Mouse (Mus musculus): ENCODE results near the gene Uxs1. TPM values are rescaled to one million over a fixed set of nuclear protein-coding genes. Genes with fewer than 3 reads are reported as not detected.

Uxs1 gene
- polyA plus RNA-seq, 1 experiment = 11.4 TPM

DNA sequence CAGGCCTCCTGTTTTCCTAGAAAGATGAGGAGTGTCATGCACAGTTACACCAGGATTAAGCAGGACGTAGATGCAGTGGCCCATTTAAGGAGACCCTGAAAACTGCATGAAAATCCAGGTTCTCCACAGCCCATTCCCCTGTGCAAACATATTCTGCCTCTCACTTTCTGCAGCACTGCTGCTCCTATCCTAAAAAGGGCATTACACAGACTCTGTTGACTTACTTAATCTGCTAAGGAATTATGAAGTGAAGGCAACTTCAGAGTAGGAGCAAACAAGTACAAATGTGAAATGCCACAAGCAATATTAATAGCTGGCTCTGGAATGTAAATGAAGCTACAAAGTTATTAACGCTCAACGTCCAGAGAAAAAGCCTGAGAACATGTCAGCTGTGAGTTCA lies 45.9 kb downstream of the Uxs1 start:
- Histone ChIP-seq H3K4me3 (replicated peaks; ENCODE audit: extremely low read depth, low read depth, low read length) (no peak overlapping the region), H3K4me1 (ENCODE audit: control insufficient read depth, insufficient read depth, low read length) (no peaks in the 10 kb centered on the region)
- no peak for TF ChIP-seq CTCF (IDR thresholded peaks at IDR 0.05; ENCODE audit: insufficient read depth, low read length)
- WGBS = 67% methylated on average over 3 of the region's 3 CpGs
- DNase-seq = no peak

DNA sequence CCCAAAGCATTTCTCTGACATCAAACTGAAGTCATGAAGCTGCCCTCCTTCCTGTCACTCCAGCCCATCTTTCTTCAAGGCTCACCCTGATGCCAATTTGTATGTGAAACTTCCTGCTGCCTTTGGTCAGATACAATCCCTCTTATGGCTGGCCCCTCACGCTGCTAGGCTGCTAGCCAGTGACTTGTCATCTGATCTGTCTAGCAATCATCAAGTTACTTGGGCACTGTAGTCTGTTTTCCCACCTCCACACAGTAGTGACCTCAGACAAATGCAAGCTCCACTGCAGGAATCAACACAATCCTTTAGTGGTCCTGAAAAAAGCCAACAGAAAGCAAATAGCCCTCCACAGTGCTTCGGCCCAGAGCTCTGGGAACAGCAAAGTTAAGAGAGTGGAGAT lies 46.4 kb downstream of the Uxs1 start:
- 60% methylated on average over 2 of the region's 2 CpGs for WGBS
- H3K4me1 ChIP-seq (ENCODE audit: control insufficient read depth, insufficient read depth, low read length) = no peaks in the 10 kb centered on the region
- no peak for DNase-seq
- TF ChIP-seq CTCF (IDR thresholded peaks at IDR 0.05; ENCODE audit: insufficient read depth, low read length) (no peak), POLR2A (IDR thresholded peaks at IDR 0.05; ENCODE audit: borderline replicate concordance, extremely low read depth, low read depth, low read length) (no peak)
- H3K4me3 ChIP-seq (replicated peaks; ENCODE audit: extremely low read depth, low read depth, low read length) = no peak overlapping the region

DNA sequence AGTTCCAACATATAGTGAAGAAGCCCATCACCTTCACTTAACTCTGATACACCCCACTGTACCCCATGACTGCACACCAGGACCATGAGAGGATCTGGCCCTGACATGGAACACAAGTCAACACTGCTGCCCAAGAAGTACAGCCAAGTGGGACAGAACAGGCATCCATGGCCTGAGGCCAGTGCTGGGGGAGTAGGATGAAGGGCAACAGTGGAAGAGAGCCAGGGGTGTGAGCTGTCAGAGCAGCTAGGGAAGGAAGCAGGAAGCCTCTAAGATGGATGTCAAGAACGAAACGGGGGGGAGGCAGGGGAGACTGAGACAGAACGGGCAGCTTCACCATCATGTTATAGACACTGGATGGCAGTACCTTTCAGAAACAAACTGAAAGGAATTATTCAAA lies 51.5 kb downstream of the Uxs1 start:
- H3K4me1 ChIP-seq (ENCODE audit: control insufficient read depth, insufficient read depth, low read length) = no peaks in the 10 kb centered on the region
- 47% methylated on average over 3 of the region's 3 CpGs for WGBS
- H3K4me3 ChIP-seq (replicated peaks; ENCODE audit: extremely low read depth, low read depth, low read length) = no peak overlapping the region
- DNase-seq = no peak
- no peak for TF ChIP-seq CTCF (IDR thresholded peaks at IDR 0.05; ENCODE audit: insufficient read depth, low read length)
- no peak for TF ChIP-seq POLR2A (IDR thresholded peaks at IDR 0.05; ENCODE audit: borderline replicate concordance, extremely low read depth, low read depth, low read length)

DNA sequence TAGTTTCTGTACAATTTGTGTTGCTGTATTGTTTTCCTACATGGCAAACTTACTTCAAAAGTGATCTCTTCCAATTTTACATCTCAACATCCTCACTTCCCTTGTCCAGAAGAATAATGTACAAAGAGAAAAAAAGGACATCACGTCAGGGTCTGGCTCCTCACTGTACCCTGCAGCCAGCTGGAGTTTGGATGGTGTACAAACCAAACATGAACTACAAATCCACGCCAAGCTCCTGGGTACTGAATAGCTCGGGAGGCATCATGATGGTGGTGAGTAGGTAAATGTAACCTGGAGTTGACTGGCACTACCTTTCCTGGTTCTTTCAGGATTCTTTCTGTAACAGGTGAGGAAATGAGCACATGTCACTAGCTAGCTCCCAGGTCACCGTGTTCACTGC lies 53.5 kb downstream of the Uxs1 start:
- 91% methylated on average over 4 of the region's 4 CpGs for WGBS
- no peak for TF ChIP-seq POLR2A (IDR thresholded peaks at IDR 0.05; ENCODE audit: borderline replicate concordance, extremely low read depth, low read depth, low read length)
- TF ChIP-seq CTCF (IDR thresholded peaks at IDR 0.05; ENCODE audit: insufficient read depth, low read length) = no peak
- no peak overlapping the region for H3K4me3 ChIP-seq (replicated peaks; ENCODE audit: extremely low read depth, low read depth, low read length)
- H3K4me1 ChIP-seq (ENCODE audit: control insufficient read depth, insufficient read depth, low read length) = no peaks in the 10 kb centered on the region
- no peak for DNase-seq

DNA sequence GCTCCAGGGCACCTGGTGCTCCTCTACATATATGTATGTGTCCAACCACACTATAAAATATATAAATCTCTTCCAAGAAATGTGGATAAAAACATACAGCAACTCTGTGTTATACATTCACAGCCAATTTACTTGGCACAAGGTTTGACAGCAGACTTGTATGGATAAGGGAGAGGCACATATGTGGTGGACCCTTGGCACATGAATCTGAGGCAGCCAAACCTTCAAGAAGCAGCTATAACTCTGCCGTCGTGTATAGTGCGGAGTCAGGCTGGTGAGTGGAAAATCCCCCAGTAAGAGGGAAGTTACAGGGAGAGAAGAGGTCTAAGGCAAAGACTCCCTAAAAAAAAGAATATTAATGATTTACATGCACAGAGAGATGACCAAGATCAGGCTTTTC lies 54.9 kb downstream of the Uxs1 start:
- 94% methylated on average over 3 of the region's 3 CpGs for WGBS
- TF ChIP-seq POLR2A (IDR thresholded peaks at IDR 0.05; ENCODE audit: borderline replicate concordance, extremely low read depth, low read depth, low read length) (no peak), CTCF (IDR thresholded peaks at IDR 0.05; ENCODE audit: insufficient read depth, low read length) (no peak)
- Histone ChIP-seq H3K4me1 (ENCODE audit: control insufficient read depth, insufficient read depth, low read length) (no peaks in the 10 kb centered on the region), H3K4me3 (replicated peaks; ENCODE audit: extremely low read depth, low read depth, low read length) (no peak overlapping the region)
- DNase-seq = no peak

DNA sequence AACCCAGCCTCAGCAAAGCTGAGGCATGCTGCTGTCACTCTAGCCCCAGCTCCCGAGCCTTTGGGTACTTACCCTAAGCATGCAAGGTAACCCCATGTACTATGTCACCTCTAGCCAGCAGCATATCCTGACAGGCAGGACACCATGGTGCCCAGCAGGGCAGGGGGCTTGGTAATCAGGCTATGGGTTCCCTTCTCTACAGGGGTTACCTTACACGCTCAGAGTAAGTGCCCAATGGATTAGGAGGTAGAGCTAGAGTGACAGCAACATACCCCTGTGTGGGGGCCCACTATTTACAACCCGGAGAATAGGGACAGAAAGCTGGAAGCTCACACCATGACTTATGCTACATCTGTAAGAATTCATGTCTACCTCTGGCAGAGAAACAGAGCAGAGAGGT lies 57.6 kb downstream of the Uxs1 start:
- H3K4me3 ChIP-seq (replicated peaks; ENCODE audit: extremely low read depth, low read depth, low read length) = no peak overlapping the region
- no peaks in the 10 kb centered on the region for H3K4me1 ChIP-seq (ENCODE audit: control insufficient read depth, insufficient read depth, low read length)
- DNase-seq = no peak
- WGBS = 95% methylated on average over 3 of the region's 3 CpGs
- no peak for TF ChIP-seq CTCF (IDR thresholded peaks at IDR 0.05; ENCODE audit: insufficient read depth, low read length)
- no peak for TF ChIP-seq POLR2A (IDR thresholded peaks at IDR 0.05; ENCODE audit: borderline replicate concordance, extremely low read depth, low read depth, low read length)

DNA sequence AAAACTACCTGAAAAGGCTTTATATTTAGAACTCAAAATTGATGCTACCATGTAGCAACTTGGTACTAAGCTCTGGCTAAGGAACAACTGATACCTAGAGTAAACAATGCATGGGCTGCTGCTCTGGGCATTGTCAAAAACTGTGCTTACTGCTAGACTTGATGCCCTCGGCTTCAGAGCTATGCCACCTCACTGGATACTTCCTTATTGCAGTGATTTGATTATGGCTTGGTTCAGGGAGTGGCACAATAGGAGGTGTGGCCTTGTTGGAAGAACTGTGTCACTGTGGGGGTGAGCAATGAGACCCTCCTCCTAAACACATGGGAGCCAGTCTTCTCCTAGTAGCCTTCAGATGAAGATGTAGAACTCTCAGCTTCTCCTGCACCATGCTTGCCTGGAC lies 58.3 kb downstream of the Uxs1 start:
- 33% methylated on average over 1 of the region's 1 CpGs for WGBS
- no peak for TF ChIP-seq CTCF (IDR thresholded peaks at IDR 0.05; ENCODE audit: insufficient read depth, low read length)
- no peak for TF ChIP-seq POLR2A (IDR thresholded peaks at IDR 0.05; ENCODE audit: borderline replicate concordance, extremely low read depth, low read depth, low read length)
- no peaks in the 10 kb centered on the region for H3K4me1 ChIP-seq (ENCODE audit: control insufficient read depth, insufficient read depth, low read length)
- no peak overlapping the region for H3K4me3 ChIP-seq (replicated peaks; ENCODE audit: extremely low read depth, low read depth, low read length)
- no peak for DNase-seq

DNA sequence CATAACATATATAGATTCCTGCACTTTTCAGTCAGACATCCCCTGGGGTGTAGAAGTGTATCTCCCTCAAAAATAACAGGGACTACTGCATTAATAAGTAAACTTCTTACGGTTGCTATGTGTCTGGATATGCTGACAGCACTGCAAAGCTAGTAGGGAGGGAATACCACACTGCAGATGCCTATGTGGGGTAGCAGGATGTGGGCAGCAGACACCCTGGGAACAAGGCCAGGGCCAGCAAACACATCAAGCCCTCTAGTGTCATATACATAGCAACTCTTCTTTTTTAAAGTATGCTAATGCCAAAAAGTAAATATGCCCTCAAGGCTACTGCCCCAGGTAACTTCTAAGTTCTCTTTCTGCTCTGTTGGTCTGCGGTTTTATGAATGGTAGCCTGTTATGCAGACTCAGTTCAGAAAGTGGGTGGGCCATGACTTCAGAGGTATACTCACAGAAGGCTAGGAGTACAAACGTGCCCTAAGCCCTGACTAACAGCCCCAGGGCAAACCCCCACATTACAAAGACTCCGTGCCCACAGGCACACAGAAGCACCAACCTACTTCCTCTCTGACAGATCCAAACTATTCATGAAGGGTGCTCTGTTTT lies 59.1 kb downstream of the Uxs1 start:
- no peak overlapping the region for H3K4me3 ChIP-seq (replicated peaks; ENCODE audit: extremely low read depth, low read depth, low read length)
- 65% methylated on average over 4 of the region's 4 CpGs for WGBS
- TF ChIP-seq CTCF (IDR thresholded peaks at IDR 0.05; ENCODE audit: insufficient read depth, low read length) = no peak
- TF ChIP-seq POLR2A (IDR thresholded peaks at IDR 0.05; ENCODE audit: borderline replicate concordance, extremely low read depth, low read depth, low read length) = no peak
- H3K4me1 ChIP-seq (ENCODE audit: control insufficient read depth, insufficient read depth, low read length) = no peaks in the 10 kb centered on the region
- DNase-seq = no peak

DNA sequence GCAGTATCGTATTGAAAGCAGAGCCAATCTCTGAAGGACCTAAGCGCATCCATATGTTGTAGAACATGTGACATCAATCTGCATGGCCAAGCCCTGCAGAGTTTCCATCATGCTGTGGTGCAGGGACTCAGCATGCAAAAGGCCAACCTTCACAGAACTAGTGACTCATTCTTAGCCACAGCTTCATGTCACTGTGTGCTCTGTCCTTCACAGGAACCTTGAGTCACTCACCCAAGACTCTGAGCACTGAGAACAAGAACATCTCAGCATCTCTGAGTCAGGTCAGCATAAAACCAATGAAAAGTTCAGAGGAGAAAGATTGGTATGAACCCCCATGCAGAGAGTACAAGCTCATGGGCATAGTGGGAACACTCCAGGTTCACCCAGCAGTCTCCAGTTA lies 61.3 kb downstream of the Uxs1 start:
- no peak for DNase-seq
- no peaks in the 10 kb centered on the region for H3K4me1 ChIP-seq (ENCODE audit: control insufficient read depth, insufficient read depth, low read length)
- no peak for TF ChIP-seq POLR2A (IDR thresholded peaks at IDR 0.05; ENCODE audit: borderline replicate concordance, extremely low read depth, low read depth, low read length)
- TF ChIP-seq CTCF (IDR thresholded peaks at IDR 0.05; ENCODE audit: insufficient read depth, low read length) = no peak
- 99% methylated on average over 2 of the region's 2 CpGs for WGBS
- H3K4me3 ChIP-seq (replicated peaks; ENCODE audit: extremely low read depth, low read depth, low read length) = no peak overlapping the region

DNA sequence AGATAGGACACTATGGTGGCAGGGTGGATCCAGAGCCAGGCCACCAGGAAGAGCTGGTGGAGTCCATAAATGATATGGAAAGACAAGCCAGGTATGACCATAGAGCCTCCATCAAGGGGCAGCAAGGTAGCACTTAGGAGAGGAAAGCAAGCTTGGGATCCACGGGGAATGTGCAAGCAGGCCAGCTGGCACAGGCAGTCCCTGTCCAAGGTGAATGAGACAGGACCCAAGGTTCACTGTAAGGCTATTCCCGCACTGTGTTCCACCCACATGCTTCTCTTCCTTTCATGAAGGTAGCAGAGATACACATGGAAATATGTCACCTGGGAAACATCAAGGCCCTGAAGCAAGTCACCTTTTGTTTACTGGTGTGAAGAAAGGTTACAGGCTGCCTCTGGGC lies 63.1 kb downstream of the Uxs1 start:
- WGBS = 90% methylated on average over 2 of the region's 2 CpGs
- TF ChIP-seq CTCF (IDR thresholded peaks at IDR 0.05; ENCODE audit: insufficient read depth, low read length) (no peak), POLR2A (IDR thresholded peaks at IDR 0.05; ENCODE audit: borderline replicate concordance, extremely low read depth, low read depth, low read length) (no peak)
- Histone ChIP-seq H3K4me3 (replicated peaks; ENCODE audit: extremely low read depth, low read depth, low read length) (no peak overlapping the region), H3K4me1 (ENCODE audit: control insufficient read depth, insufficient read depth, low read length) (no peaks in the 10 kb centered on the region)
- no peak for DNase-seq

Data from lung, adult 2 months (tissue).